Mouse (Mus musculus): ENCODE measurements around the gene Spred3. TPM values are rescaled to one million over a fixed set of nuclear protein-coding genes. Genes with fewer than 3 reads are reported as not detected.

Spred3 gene
- polyA plus RNA-seq, 1 experiment from 2014 or later: 4.1 TPM

DNA sequence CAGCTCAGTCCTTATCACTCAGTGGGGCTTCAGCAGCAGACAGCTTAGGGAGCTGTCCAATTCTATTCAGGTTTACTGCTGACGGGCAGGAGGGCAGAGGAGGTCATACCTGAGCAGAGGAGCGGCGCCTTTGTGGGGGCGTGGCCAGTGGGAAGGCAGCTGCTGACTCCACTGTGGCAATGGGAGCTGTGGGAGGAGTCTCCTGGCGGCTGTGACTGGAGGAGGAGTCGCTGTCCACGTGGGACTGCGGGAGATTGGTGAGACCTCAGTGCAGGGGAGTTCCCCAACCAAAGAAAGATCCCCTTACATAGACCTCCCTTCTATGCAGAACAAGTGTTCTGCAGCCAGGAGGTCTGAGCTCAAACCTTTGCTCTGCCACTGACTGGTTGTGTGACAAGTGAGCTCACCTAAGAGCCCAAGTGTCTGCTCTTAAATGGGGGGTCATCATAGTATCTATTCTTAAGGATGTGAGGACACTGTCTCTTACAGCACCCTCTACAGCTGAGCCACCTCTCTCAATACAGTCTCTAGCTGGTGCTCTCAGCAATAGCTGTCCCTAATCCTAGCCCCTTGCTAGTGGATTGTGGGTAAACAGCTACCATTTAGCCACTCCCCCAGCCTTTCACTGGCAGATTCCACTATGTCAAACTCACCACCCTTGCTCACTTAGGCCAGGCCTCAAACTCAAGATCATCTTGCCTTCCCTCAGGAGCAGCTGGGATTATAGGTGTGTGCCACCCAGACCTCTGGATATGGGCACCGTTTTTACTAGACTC lies 7.3 kb downstream of the Spred3 start:
- Histone ChIP-seq H3K27ac (replicated peaks) (no peak overlapping the region), H3K27me3 (replicated peaks; ENCODE audit: low read depth, poor library complexity, severe bottlenecking) (peaks cover 51% of the 10 kb centered on the region), H3K4me1 (peaks cover 35% of the 10 kb centered on the region), H3K9me3 (no peaks in the 10 kb centered on the region), H3K4me3 (peak overlapping the region; percentile 16; the same call in 1 of the 2 replicates), H3K36me3 (replicated peaks) (peaks cover 32% of the 10 kb centered on the region)
- 23% methylated on average over 9 of the region's 9 CpGs for WGBS
- peak; percentile 72 for DNase-seq (ENCODE audit: low spot score)

DNA sequence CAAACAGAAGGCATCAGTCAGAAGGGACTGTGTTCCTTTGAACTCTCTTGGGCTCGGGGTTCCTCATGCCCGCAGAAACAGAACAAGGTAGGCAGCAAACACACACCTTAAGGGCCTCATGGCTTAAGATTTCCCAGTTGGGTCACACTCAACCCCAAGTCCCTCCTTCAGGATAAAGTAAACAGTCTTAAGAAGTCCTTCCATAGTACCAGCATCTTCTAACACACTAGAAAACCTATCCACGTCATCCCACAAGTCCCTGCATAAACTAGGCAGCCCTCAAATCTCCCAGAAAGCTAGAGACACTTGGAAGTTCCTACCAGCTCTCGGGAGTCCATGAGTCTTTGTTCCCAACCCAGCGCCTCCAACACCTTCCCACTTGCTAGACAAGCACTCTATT lies 7.9 kb downstream of the Spred3 start:
- peak overlapping the region; percentile 16; the same call in 1 of the 2 replicates for H3K4me3 ChIP-seq
- no peak overlapping the region for H3K27ac ChIP-seq (replicated peaks)
- peaks cover 32% of the 10 kb centered on the region for H3K36me3 ChIP-seq (replicated peaks)
- H3K4me1 ChIP-seq: peaks cover 28% of the 10 kb centered on the region
- 80% methylated on average over 5 of the region's 5 CpGs for WGBS
- no peak for DNase-seq (ENCODE audit: low spot score)
- no peaks in the 10 kb centered on the region for H3K9me3 ChIP-seq
- peaks cover 51% of the 10 kb centered on the region for H3K27me3 ChIP-seq (replicated peaks; ENCODE audit: low read depth, poor library complexity, severe bottlenecking)

DNA sequence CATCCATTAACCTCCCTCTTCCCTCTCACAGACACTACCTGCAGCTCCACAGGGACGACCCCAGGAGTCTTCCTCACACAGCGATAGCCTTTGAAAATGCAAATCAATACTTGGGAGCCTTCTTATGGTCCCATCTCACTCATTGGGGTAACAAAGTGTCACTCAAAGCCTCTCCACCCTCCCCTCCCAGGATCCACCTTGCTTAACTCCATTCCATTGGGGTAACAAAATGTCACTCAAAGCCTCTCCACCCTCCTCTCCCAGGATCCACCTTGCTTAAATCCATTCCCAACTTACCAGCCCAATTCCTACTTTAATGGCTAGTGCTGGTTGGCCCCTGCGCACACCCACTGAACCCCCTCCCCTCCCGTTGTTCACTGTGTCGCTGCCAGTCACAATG lies 11.9 kb downstream of the Spred3 start:
- whole genome bisulfite sequencing: under 1% methylated on average over 5 of the region's 5 CpGs
- no peak overlapping the region for H3K27ac ChIP-seq (replicated peaks)
- DNase-seq (ENCODE audit: low spot score): no peak
- H3K9me3 ChIP-seq: no peaks in the 10 kb centered on the region
- H3K4me3 ChIP-seq: no peak overlapping the region
- peaks cover 37% of the 10 kb centered on the region for H3K4me1 ChIP-seq
- H3K27me3 ChIP-seq (replicated peaks; ENCODE audit: low read depth, poor library complexity, severe bottlenecking): peaks cover 49% of the 10 kb centered on the region
- peaks cover 26% of the 10 kb centered on the region for H3K36me3 ChIP-seq (replicated peaks)

DNA sequence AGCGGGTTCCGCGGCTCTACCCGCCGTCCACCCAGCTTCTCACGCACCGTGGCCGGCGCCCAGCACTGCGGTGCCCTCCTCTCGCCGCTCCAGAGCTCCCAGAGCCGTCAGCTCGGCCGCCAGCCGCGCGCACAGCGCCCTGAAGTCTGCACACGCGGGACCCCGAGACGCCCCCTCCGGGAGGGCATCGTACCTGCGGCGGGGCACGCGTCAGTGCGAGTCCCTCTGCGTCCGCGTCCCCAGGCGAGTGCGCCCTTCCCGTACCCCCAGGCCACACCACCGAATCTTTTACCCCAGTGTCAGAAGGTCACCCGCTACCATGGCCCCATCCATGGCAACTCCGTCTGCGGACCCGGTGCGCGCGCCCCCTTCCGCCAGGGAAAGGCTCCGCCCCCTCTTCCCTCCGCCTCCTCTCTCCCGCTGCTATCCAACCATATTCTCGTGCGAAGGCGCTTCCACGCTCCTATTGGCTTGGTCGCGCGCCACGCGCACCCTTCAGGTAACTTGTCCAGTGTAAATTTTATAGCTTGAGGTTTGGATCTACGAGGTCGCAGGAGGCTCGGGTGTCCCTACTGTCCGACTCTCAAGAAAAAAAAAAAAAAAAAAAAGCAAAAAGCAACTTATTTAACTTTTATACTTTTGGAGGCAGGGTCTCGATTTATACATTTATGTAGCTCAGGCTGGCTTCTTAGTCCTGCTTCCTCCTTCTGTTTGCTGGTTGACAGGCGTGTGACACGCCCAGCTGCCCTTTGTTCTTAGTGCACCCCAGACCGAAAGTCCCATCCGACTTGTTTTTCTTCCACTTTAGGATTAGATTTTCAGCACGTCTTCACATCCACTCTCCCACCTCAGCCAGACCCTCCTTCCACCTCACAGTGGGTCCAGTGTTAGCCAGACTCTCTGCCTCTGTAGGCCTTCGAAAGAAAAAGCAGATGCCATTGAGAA lies 14.1 kb downstream of the Spred3 start, which contains the start of gene Fam98c:
TSS of gene Fam98c (minus strand) at position 397 of the 945 bp plus-strand sequence.
- H3K27ac ChIP-seq (replicated peaks): peak within 1 kb of the TSS; percentile 83
- DNase-seq (ENCODE audit: low spot score): peak; percentile 89
- peaks cover 11% of the 10 kb centered on the region; the same call in 1 of the 2 replicates for H3K36me3 ChIP-seq (replicated peaks)
- peak within 1 kb of the TSS; percentile 74 for H3K4me3 ChIP-seq
- 4% methylated on average over 68 of the region's 68 CpGs for whole genome bisulfite sequencing
- peaks cover 21% of the 10 kb centered on the region for H3K4me1 ChIP-seq
- H3K27me3 ChIP-seq (replicated peaks; ENCODE audit: low read depth, poor library complexity, severe bottlenecking): peaks cover 42% of the 10 kb centered on the region
- H3K9me3 ChIP-seq: no peaks in the 10 kb centered on the region

DNA sequence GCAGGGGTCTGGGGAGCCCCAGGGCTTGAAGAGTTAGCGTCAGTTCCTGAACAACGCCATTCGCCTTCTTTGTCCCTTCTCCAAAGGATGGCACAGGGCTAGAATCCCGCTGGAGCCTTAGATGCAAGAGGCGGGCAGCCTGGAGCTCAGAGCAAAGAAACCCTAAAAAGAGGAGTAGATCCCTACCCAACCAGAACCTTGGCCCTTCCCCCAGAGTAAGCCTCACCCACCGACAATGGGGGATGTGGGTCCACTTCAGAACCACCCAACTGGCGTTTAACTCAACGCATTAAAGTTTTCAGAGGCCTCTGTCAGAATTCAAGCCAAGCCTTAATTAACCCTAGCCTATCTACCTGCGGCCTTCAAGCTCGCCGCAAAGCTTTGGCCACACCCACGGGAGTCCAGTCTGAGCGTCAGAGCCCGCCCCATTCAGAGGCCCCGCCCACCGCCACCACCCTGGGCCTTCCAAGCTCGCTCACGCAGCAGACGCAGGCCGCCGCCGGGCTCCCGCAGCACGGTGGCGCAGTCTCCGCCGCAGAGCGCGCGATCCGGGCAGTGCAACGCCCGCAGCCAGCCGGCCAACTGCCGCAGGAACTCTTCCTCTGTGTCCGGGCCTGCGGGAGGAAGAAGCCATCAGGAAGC lies 14.9 kb downstream of the Spred3 start:
- Histone ChIP-seq H3K36me3 (replicated peaks) (peaks cover 6% of the 10 kb centered on the region; the same call in 1 of the 2 replicates), H3K27me3 (replicated peaks; ENCODE audit: low read depth, poor library complexity, severe bottlenecking) (peaks cover 37% of the 10 kb centered on the region), H3K27ac (replicated peaks) (peak overlapping the region; percentile 83), H3K4me1 (peaks cover 21% of the 10 kb centered on the region), H3K9me3 (no peaks in the 10 kb centered on the region), H3K4me3 (peak overlapping the region; percentile 74)
- WGBS: 7% methylated on average over 37 of the region's 37 CpGs
- DNase-seq (ENCODE audit: low spot score): peak; percentile 91

DNA sequence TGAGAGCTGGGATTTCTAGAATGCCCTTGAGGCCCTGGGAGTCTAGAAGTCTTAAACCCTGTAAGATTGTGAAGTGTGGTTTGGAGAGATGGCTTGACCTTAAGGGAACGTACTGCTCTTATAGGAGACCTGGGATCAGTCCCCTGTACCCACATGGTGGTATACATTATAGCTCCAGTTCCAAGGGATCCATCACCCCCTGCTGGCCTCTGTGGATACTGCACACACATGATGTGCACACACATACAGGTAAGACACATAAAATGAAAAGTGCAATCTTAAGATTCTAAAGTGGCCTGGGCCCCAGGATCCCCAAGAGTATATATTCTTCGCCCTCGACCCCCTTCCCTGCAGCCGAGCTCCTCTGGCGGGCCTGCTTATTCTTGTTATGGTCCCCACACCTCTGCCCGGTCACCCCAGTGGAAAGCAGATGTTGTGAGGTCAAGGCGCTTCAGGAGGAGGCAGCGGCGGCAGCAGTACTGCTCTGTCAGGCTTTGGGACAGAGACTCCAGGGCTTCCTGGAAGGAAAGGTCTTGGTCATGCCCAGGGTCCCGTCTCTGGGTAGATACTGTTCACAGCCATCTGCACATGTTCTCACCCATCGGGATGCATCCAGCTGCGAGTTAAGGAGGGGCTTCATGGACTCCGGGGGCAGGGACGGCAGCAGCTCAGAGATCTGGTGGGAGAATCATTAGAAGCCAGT lies 16.0 kb downstream of the Spred3 start:
- Histone ChIP-seq H3K9me3 (no peaks in the 10 kb centered on the region), H3K36me3 (replicated peaks) (peaks cover 6% of the 10 kb centered on the region; the same call in 1 of the 2 replicates), H3K27ac (replicated peaks) (no peak overlapping the region), H3K4me3 (no peak overlapping the region), H3K4me1 (peaks cover 20% of the 10 kb centered on the region), H3K27me3 (replicated peaks; ENCODE audit: low read depth, poor library complexity, severe bottlenecking) (peaks cover 25% of the 10 kb centered on the region)
- DNase-seq (ENCODE audit: low spot score): no peak
- WGBS: 96% methylated on average over 14 of the region's 14 CpGs

DNA sequence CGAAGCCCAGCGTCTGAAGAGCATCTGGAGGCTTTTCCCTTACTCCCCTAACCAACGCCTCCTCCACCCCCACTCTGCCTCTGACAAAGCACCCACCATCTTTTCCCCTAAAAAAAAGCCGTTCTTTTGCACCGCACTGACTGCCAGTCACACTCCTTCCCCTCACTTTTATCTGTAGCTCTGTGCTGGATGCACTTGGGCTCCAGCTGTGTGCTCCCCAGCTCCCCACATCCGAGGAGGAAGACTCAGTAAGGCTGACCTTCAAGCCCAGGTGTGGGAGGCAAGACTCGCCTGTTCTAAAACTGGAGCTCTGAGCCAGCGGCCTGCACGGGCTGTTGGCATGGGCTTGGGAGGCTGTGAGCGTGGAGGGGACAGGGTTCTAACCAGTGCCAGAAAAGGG lies 18.7 kb downstream of the Spred3 start:
- Histone ChIP-seq H3K27ac (replicated peaks) (no peak overlapping the region), H3K36me3 (replicated peaks) (peaks cover 6% of the 10 kb centered on the region; the same call in 1 of the 2 replicates), H3K27me3 (replicated peaks; ENCODE audit: low read depth, poor library complexity, severe bottlenecking) (0 out of 2 replicates have a peak, but pooled peaks cover 5% of the 10 kb centered on the region), H3K4me1 (peaks cover 22% of the 10 kb centered on the region), H3K4me3 (no peak overlapping the region), H3K9me3 (no peaks in the 10 kb centered on the region)
- no peak for DNase-seq (ENCODE audit: low spot score)
- 72% methylated on average over 10 of the region's 10 CpGs for WGBS

DNA sequence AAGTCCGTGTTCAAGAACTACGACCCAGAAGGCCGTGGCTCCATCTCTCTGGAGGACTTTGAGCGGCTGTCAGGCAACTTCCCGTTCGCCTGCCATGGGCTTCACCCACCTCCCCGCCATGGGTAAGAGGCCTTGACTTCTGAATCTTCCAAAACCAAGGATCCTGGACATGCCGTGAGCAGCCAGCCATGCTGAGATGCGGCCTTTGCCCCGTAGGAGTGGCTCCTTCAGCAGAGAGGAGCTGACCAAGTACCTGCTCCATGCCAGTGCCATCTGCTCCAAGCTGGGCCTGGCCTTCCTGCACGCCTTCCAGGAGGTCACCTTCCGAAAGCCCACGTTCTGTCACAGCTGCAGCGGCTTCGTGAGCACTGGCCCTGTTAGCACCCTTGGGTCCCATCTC lies 21.4 kb downstream of the Spred3 start:
- Histone ChIP-seq H3K9me3 (no peaks in the 10 kb centered on the region), H3K27me3 (replicated peaks; ENCODE audit: low read depth, poor library complexity, severe bottlenecking) (no peaks in the 10 kb centered on the region), H3K4me3 (no peak overlapping the region), H3K36me3 (replicated peaks) (no peaks in the 10 kb centered on the region), H3K4me1 (peaks cover 10% of the 10 kb centered on the region), H3K27ac (replicated peaks) (no peak overlapping the region)
- whole genome bisulfite sequencing: 90% methylated on average over 15 of the region's 15 CpGs
- DNase-seq (ENCODE audit: low spot score): no peak

DNA sequence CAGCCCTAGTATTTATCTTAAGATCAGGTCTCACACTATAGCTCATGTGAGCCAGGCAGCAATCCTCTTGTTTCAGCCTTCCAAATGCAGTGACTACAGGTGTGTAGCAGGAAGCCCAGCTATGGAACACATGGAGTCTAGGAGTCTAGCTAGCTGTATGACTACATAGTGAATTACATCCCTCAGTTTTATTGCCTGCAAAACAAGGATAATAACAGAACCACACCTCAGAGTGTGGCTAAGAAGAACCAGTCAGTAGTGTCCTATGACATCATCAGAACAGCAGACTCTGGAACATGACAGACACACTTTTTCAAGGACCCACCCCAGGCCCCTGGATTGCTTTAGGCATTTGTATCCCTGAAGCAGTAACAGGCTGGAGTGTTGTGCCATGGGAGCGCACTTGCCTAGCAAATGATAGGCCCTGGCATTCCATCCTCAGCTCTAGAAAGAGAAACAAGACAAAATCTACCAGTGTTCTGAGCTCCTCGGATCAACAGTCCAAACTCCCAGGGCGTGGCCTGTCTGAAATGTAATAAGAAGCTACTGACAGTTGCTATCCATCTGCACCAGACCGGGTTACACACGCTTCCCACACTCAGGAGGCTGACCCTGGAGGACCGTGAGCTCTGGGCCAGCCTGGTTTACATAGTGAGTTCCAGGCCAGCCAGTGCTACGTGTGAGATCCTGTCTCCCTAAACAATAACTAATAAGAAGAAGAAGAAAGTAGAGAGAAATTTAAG lies 23.4 kb downstream of the Spred3 start:
- WGBS: 84% methylated on average over 7 of the region's 7 CpGs
- Histone ChIP-seq H3K4me1 (peaks cover 10% of the 10 kb centered on the region), H3K36me3 (replicated peaks) (no peaks in the 10 kb centered on the region), H3K27ac (replicated peaks) (no peak overlapping the region), H3K4me3 (no peak overlapping the region), H3K9me3 (no peaks in the 10 kb centered on the region), H3K27me3 (replicated peaks; ENCODE audit: low read depth, poor library complexity, severe bottlenecking) (no peaks in the 10 kb centered on the region)
- DNase-seq (ENCODE audit: low spot score): no peak

DNA sequence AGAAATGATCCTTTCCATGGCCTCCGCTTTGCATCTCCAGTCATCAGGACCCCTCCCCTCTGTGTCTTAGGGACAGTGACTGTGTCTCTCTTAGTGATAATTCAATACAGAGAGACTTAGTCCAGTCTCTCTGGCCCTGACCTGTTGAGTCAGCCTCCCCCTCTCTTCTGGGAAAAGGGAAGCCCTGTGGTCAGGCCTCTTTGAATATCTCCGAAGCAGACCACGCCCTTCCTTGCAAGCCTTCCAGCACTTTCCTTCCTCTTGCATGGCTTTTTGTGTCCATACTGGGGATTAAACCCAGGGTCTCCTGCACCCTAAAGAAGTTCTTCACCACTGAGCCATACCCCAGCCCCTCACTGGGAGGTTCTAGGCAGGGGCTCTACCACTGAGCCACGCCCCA lies 26.2 kb downstream of the Spred3 start:
- no peak overlapping the region for H3K27ac ChIP-seq (replicated peaks)
- H3K27me3 ChIP-seq (replicated peaks; ENCODE audit: low read depth, poor library complexity, severe bottlenecking): no peaks in the 10 kb centered on the region
- peaks cover 10% of the 10 kb centered on the region for H3K4me1 ChIP-seq
- 96% methylated on average over 4 of the region's 4 CpGs for WGBS
- H3K9me3 ChIP-seq: no peaks in the 10 kb centered on the region
- DNase-seq (ENCODE audit: low spot score): no peak
- H3K36me3 ChIP-seq (replicated peaks): no peaks in the 10 kb centered on the region
- no peak overlapping the region for H3K4me3 ChIP-seq

DNA sequence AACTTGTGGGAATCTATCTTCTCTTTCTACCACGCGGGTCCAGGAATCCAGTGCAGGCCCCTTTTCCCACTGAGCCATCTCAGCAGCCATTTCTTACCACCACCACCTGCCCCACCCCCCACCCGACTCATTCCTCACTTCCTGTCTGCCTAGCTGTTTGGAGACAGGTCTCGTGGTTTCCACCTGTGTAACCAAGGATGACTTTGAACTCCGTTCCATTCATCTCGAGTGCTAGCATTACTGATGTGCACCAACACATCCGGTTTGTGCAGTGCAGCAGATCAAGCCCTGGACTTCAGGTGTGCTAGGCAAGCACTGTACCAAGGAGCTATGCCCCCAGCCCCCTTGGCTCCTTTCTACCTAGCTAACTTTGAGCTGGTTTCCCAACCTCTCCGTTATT lies 28.8 kb downstream of the Spred3 start:
- Histone ChIP-seq H3K4me1 (peaks cover 4% of the 10 kb centered on the region), H3K27me3 (replicated peaks; ENCODE audit: low read depth, poor library complexity, severe bottlenecking) (peaks cover 9% of the 10 kb centered on the region; the same call in 1 of the 2 replicates), H3K27ac (replicated peaks) (no peak overlapping the region), H3K4me3 (no peak overlapping the region), H3K9me3 (no peaks in the 10 kb centered on the region), H3K36me3 (replicated peaks) (no peaks in the 10 kb centered on the region)
- 84% methylated on average over 8 of the region's 8 CpGs for WGBS
- no peak for DNase-seq (ENCODE audit: low spot score)

Data from embryonic facial prominence, embryonic 10.5 days (tissue).